Mouse (Mus musculus) layer of hippocampus, postnatal 36 days (tissue): ENCODE results near the gene Tmed6. TPM values are rescaled to one million over a fixed set of nuclear protein-coding genes. Genes with fewer than 3 reads are reported as not detected.
"Not testable (repeated sequence)": the region's sequence is repeated elsewhere in the genome, so short reads cannot be mapped to it uniquely, and the experiment has no call there.

Experiments used
- DNase-seq, 2 experiments: peaks; one replicate each; pipeline ENCODE4 v3.0.0; 2022
- total RNA-seq, 2 experiments: library from RNA; stranded (reverse); gene quantifications; 2 replicates each; pipeline ENCODE4 v1.2.3; 2021

Gene Tmed6
- total RNA-seq, 2 experiments from 2014 or later = not detected

DNA sequence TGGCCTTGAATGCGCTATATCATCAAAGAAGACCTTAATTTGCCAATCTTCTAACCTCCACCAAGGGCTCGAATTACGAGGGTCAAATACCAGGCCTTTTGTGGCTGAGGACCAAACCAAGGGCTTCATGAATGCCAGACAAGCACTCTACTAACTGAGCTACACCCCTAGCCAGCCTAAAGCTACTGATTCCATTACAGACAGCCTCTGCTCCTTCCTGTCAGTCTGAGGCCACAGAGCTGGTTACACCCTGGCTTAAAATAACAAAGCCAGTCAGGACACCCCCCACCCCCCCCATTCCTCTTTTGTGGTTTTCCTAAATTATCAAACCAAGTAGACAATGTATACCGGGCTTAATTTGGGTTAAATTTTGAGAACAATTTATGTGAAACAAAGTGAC lies 8.3 kb upstream of the Tmed6 start:
- DNase-seq = no peak

GRCm38 (mm10) chr8:107062613-107063012 lies 2.8 kb downstream of the Tmed6 start:
- DNase-seq = no peak

GRCm38 (mm10) chr8:107056973-107057369 lies 8.5 kb downstream of the Tmed6 start:
- DNase-seq = no peak

GRCm38 (mm10) chr8:107056076-107056972 lies 9.1 kb downstream of the Tmed6 start, which contains the start of the genes Cog8 and Nip7:
TSS of gene Cog8 (minus strand) at chr8:107056689.
TSS of gene Nip7 (plus strand) at chr8:107056877.
- DNase-seq = peak; percentile 97

- no peak for DNase-seq
These were observed 13.4 kb downstream of the Tmed6 start for GRCm38 (mm10) chr8:107052046-107052445.

DNA sequence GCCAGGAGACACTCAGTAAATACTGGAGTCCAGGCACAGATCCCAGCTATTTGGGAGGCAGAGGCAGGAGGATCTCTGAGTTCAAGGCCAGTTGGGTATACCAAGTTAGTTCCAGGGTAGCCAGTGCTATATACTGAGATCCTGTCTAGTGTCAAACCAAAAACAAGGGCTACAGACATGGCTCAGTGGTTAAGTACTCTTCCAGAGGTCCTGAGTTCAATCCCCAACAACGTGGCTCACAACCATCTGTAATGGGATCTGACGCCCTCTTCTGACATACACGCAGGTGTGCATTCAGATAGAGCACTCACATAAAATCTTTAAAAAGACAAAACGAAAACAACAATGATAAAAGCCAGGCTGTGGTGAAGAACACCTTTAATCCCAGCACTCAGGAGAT lies 16.0 kb downstream of the Tmed6 start:
- DNase-seq = no peak

DNA sequence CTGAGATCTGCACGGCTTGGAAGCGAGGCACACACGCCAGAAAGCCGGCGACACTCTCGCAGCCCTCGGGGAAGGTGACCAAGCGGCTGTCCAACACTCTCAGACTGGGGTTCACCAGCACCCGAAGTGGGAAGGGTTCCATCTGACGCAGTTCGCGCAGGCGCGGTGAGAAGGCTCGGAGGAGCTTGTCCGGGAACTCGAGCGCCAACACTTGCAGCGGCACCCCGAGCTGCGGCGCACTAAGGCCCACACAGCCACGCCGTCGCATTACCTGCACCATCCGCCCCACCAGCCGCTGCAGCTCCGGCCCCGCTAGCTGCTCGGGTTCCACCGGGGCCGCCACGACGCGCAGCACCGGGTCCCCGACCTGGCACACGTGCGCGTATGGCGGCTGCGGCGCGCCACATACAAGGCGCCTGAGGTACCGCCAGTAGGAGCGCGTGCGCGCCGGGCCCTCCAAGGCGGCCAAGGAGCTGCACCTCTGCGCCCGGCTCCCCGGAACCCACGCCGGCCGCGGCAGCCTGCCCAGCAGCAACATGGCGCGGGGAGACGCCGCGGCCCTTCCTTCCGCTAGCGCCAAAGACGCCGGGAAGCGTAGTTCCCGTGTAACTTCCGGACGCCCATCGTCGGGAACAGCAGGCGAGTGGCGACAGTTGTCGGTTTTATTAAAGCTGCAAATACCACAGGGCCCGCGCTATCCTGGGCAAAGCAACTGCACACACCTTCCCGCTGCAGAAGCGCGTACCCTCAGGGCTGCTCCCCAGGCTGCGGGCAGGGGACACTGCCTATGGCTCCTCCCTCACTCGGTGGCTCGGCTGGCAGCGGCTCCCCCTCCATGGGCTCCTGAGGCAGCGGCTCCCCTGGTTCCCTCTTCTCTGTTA lies 17.1 kb downstream of the Tmed6 start, which contains the start of gene Pdf:
TSS of gene Pdf (minus strand) at position 554 of the 881 bp plus-strand sequence.
- DNase-seq = peak; percentile 85

GRCm38 (mm10) chr8:107046976-107047375 lies 18.5 kb downstream of the Tmed6 start:
- DNase-seq = no peak

GRCm38 (mm10) chr8:107045478-107045877 lies 20.0 kb downstream of the Tmed6 start:
- no peak for DNase-seq

DNA sequence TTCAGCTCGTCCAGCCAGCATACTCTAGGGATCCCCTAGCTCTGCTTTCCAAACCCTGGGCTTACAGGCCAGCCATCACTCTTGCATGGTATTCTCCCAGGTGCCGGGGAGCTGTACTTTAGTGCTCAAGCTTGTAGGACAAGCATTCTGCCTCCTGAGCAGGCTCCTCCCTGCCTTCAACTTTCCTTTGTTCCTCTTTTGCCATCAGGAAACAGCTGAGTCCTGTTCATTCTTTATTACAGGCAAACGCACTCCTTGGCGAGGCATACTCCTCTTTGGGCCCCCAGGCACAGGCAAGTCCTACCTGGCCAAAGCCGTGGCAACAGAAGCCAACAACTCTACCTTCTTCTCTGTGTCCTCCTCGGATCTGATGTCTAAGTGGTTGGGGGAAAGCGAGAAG lies 24.8 kb downstream of the Tmed6 start:
- no peak for DNase-seq

- no peak for DNase-seq
These were observed 28.8 kb downstream of the Tmed6 start for GRCm38 (mm10) chr8:107036626-107037025.

- DNase-seq = no peak
These were observed 29.8 kb downstream of the Tmed6 start for GRCm38 (mm10) chr8:107035641-107036040.

DNA sequence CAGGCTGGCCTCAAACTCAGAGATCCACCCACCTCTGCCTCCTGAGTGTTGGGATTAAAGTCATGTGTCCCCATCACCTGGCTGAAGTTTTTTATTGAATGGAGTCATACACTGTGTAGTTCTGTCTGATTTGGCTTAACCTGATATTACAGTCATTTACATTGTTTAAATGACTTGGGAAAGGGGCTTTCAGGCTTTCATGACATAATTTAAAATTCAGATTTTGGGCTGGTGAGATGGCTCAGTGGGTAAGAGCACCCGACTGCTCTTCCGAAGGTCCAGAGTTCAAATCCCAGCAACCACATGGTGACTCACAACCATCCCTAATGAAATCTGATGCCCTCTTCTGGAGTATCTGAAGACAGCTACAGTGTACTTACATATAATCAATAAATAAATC lies 31.8 kb downstream of the Tmed6 start:
- DNase-seq = not testable (repeated sequence)

GRCm38 (mm10) chr8:107031577-107032090 lies 33.8 kb downstream of the Tmed6 start:
- DNase-seq = no peak

DNA sequence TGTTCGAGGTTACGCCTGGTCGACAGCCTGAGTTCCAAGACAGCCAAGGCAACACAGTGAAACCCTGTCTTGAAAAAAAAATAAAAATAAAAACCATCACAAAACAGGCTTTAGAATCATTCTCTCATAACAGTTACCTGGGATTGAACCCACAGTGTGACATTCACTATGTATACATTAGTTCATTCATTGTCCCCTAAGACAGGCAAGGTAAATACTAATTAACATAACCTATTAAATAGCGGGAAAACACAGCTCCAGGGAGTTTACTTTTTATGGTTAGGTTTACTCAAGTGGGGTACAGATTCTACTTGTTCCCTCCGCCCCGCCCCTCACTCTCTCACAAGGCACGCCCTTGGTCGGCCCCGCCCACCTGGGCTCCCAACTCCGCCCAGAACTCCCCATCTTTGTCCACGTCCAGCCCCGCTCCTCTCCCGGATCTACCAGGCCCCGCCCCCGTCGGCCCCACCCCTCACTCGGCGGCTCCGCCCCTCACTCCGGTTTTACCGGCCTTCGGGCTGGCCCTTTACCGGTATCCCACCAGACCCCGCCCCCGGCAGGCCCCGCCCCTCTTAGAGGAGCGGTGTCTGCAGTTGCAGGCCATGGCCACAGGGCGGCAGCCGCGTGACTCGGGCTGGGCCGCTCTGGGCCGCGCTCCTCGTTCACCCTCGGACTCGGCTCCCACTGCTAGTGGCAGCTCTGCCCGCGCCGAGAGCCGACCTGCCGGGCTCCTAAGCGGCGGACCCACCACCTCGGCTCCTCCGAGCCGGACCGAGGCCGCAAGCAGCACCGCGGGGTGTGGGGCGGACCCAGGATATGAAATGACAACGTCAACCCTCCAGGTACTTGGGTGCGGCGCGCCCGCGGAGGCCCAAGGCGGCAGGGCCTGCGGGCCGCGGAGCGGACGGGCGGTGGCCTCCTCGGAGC lies 34.5 kb downstream of the Tmed6 start, which contains the start of gene Vps4a:
TSS of gene Vps4a (plus strand) at position 573 of the 927 bp plus-strand sequence.
- peak; percentile 95 for DNase-seq

GRCm38 (mm10) chr8:107030058-107030457 lies 35.4 kb downstream of the Tmed6 start:
- DNase-seq = no peak

DNA sequence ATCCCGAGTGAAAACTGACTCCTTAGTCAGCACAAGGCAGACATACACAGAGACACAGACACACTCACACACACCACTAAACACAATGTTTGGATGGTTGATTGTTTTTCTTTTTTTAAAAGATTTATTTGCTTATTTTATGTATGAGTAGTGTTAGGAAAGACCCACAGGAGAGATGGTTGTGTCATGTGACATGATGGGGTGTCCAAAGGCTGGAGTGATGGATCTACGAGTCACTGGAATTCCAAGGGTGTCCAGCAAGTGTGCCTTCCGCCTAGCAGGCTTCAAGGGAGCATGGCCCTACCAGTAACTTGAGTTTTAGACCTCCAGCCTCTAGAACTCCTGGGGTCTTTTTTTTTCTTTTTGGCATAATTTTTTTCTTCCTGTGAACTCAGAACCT lies 36.1 kb downstream of the Tmed6 start:
- no peak for DNase-seq

DNA sequence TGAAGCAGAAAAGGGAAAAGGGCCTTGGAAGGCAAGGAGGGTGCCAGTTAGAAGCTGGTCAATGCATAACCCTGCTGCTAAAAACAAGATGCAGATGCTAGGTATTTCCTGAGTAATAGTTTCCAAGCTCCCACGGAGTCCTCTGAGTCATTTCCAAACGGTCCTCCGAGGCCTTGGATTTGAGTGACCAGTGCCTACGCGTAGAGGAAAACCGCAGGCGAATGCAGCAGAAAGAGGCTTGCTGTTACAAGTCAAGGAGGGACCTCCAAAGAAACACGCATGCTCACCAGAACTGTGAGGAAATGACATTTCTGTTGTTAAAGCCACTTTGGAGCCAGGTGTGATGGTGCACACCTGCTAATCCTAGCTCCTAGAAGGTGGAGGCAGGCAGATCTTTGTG lies 42.0 kb downstream of the Tmed6 start:
- no peak for DNase-seq

DNA sequence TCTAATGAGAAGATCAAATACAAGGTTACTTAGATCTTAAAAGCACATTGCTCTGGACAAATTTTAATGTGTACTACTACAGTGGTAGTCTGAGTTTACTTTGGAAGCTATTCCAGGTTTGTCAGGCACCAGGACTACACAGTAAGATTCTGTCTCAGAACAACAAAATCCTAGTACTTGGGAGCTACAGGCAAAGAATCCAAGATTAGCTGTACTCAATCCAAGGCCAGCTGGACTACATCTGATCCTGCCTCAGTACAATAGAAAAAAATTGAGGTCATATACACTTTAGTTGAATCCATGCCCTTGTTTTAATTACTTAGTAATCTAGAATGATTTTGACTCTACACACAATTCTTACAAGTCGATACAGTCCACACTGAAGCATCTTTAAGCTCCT lies 50.5 kb downstream of the Tmed6 start:
- no peak for DNase-seq

GRCm38 (mm10) chr8:107012666-107013065 lies 52.8 kb downstream of the Tmed6 start:
- no peak for DNase-seq
